Mouse (Mus musculus): ENCODE measurements around the gene Morf4l2. TPM values are rescaled to one million over a fixed set of nuclear protein-coding genes. Genes with fewer than 3 reads are reported as not detected.
A peak's percentile ranks its signal among the peaks of the same experiment; 100 is the strongest.
"Not testable (repeated sequence)": the region's sequence is repeated elsewhere in the genome, so short reads cannot be mapped to it uniquely, and the experiment has no call there.

Gene Morf4l2
- polyA plus RNA-seq, 1 experiment from 2014 or later: 274 TPM

- CTCF ChIA-PET: no interaction called here
- POLR2A ChIA-PET: interaction anchor here (0.6 kb wide), 1 partner anchor 10 kb away, joined by 3 read pairs; no protein-coding TSS in a partner anchor
These were observed 50.3 kb downstream of the Morf4l2 start for GRCm38 (mm10) chrX:136693196-136693595.

GRCm38 (mm10) chrX:136692294-136692675 lies 51.2 kb downstream of the Morf4l2 start:
- ChIA-PET POLR2A (no interaction called here), CTCF (no interaction called here)
- ATAC-seq: no peak
- TF ChIP-seq CTCF (IDR thresholded peaks at IDR 0.05): no peak
- peaks cover 8% of the 10 kb centered on the region for H3K27me3 ChIP-seq
- no peak for DNase-seq (ENCODE audit: low read depth, low spot score)
- in situ Hi-C loops (cut with MboI; ENCODE audit: low pct_unique_long_range_greater_than_20kb): no loop called here

More at GRCm38 (mm10) chrX:136693196-136693595, 50.3 kb downstream of the Morf4l2 start:
- TF ChIP-seq CTCF (IDR thresholded peaks at IDR 0.05): no peak
- H3K27me3 ChIP-seq: peaks cover 8% of the 10 kb centered on the region
- no peak for DNase-seq (ENCODE audit: low read depth, low spot score)
- in situ Hi-C loops (cut with MboI; ENCODE audit: low pct_unique_long_range_greater_than_20kb): no loop called here
- no peak for ATAC-seq

DNA sequence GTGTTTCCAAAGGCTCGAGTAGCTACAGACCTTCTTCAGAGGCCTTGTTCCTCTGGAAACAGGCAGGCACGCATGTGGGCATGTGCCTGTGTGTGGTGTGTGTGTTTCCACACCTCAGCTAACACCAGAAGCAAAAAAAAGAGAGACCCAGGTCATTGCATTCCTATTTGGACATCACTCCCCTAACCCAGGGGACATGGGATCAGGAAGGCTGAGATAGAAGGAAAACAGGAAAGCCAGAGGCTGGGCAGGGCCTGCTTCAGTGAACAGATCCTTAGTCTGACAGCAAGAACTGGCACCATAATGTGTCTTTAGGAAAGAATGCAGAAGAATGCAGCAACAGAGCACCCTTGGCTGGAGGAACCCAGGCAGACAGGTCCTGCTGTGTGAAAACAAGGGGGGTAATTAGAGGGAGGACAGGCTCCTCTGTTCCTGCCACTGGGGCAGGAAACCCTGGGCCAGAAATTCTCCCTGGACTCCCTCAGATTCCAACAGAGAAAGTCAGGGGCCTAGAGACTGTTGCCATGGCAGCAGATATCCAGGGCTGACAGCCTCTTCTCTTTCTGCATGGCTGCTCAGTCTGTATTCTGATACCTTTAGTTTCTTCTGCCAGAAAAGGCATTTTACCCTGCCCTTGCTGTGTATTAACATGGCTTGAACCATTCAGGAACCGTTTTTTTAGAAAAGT lies 51.7 kb downstream of the Morf4l2 start:
- POLR2A ChIA-PET; in situ Hi-C loops (cut with MboI; ENCODE audit: low pct_unique_long_range_greater_than_20kb); DNase-seq (ENCODE audit: low read depth, low spot score); CTCF ChIA-PET; H3K27me3 ChIP-seq: not testable (repeated sequence)
- ATAC-seq: peak; percentile 83

Other genes with a start within 250 kb of the Morf4l2 start
- not detected for gene Kir3dl1, start 225.7 kb downstream of the Morf4l2 start, polyA plus RNA-seq (2021)
- gene Kir3dl2, start 199.6 kb downstream of the Morf4l2 start, polyA plus RNA-seq (2021): not detected
- not detected for gene Tceal3, start 152.8 kb downstream of the Morf4l2 start, polyA plus RNA-seq (2021)
- not detected for gene Tceal1, start 35.7 kb downstream of the Morf4l2 start, polyA plus RNA-seq (2021)
- gene Glra4, start 36.5 kb upstream of the Morf4l2 start, polyA plus RNA-seq (2021): 0.04 TPM
- 4.3 TPM for gene Plp1, start 79.0 kb upstream of the Morf4l2 start, polyA plus RNA-seq (2021)
- 0.08 TPM for gene Rab9b, start 125.1 kb upstream of the Morf4l2 start, polyA plus RNA-seq (2021)
- gene H2bfm, start 183.6 kb upstream of the Morf4l2 start, polyA plus RNA-seq (2021): not detected
- gene Tmsb15b2, start 231.8 kb upstream of the Morf4l2 start, polyA plus RNA-seq (2021): 1.7 TPM
- gene Tmsb15l, start 233.2 kb upstream of the Morf4l2 start, polyA plus RNA-seq (2021): 0.30 TPM
- not detected for gene Tmsb15b1, start 233.2 kb upstream of the Morf4l2 start, polyA plus RNA-seq (2021)
- gene Zcchc18, start 249.5 kb upstream of the Morf4l2 start, polyA plus RNA-seq (2021): 0.04 TPM